Mouse (Mus musculus): ENCODE results near the gene Fam3b.

- TF ChIP-seq TCF12 (IDR thresholded peaks at IDR 0.05; ENCODE audit: insufficient read depth, poor library complexity, severe bottlenecking) (no peak), POLR2A (IDR thresholded peaks at IDR 0.05; ENCODE audit: insufficient read length, low read depth) (no peak), TCF3 (IDR thresholded peaks at IDR 0.05; ENCODE audit: insufficient read length, low read depth) (no peak), SRF (IDR thresholded peaks at IDR 0.05; ENCODE audit: control insufficient read depth, insufficient read length, low read depth) (no peak), CEBPB (IDR thresholded peaks at IDR 0.05; ENCODE audit: insufficient read depth, poor library complexity, severe bottlenecking) (no peak), MYOD1 (IDR thresholded peaks at IDR 0.05; ENCODE audit: control insufficient read depth in 1 of 3, insufficient read length in 2 of 3, low read depth in 2 of 3) (no peak)
These were observed 7.4 kb upstream of the Fam3b start for GRCm38 (mm10) chr16:97521983-97522382.

Measured in myocyte (in vitro differentiated cells).